Mouse (Mus musculus) heart, postnatal 0 days (tissue): ENCODE measurements around the gene Pgp.

Experiments used
- CTCF ChIP-seq: IDR thresholded peaks from 2 replicates; pipeline ENCODE4 v1.5.1; 2016; ENCODE audit warnings: antibody characterized with exemption, control low read depth, low read depth
- EP300 ChIP-seq: IDR thresholded peaks from 2 replicates; pipeline ENCODE4 v1.6.1; 2016; ENCODE audit warnings: antibody characterized with exemption, low read depth

DNA sequence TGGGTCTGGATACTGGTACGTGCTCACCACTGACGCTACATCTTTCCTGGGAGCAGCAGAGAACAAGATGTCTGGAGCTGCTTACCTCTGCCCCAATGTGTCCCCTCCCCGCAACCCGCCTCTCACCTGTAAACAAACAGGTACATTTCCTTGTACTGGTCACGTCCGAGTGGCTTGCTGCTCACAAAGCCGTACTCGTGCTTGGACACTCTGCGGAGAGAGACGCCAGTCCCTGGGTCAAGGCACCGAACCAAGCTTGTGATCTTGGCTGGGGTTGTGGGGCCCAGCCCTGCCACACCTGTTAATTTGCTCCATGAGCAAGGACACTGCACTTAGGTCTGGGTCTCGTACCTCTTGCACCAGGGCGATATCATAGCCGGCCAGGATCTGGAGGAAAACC lies 28.1 kb upstream of the Pgp start:
- TF ChIP-seq CTCF (no peak), EP300 (no peak)
